Mouse (Mus musculus) thymus, postnatal 10 days (tissue): ENCODE data around the gene Gm765.

Source experiments
- DNase-seq, 2 experiments: peaks; one replicate each; pipeline ENCODE4 v3.0.0; 2021; ENCODE audit warnings: low spot score in 2 of 2

Gene Gm765

DNA sequence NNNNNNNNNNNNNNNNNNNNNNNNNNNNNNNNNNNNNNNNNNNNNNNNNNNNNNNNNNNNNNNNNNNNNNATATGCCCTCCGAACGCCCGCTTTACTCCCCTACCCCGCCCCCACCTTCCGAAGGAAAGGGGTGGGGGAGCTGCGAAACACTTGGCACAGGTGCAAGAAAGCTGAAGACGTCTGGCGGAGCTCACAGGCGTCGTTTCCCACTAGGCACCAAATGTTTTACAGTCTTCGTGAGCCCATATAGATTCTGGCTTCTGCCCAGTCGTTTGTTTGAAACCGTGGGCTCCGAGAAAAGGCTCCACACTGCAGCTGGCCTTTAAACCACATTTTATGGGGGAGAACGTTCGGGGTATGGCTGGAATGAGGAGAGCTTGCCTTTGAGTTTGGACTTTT, 120.6 kb downstream of the Gm765 start:
- DNase-seq = no peak

GRCm38 (mm10) chr6:98212225-98212624, 130.3 kb downstream of the Gm765 start:
- no peak for DNase-seq

GRCm38 (mm10) chr6:98210237-98210636, 132.3 kb downstream of the Gm765 start:
- no peak for DNase-seq

DNA sequence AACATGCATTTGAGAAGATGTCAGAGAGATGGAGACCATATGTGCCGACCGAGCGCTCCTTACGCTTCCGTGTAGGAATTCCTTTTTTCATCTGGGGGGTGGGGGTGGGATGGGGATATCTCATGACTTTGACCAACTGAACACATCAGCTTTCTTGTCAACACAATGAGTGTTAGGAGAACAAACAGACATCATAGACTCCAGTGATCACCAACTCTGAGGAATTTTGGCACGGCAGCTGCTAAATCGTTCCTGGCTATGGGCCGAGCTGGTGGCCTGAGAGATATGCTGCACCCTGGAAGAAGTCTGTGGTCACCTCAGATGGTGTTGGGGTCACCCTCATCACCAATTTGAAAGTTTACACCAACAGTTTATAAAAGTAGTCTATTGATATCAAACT, 134.5 kb downstream of the Gm765 start:
- DNase-seq = no peak

DNA sequence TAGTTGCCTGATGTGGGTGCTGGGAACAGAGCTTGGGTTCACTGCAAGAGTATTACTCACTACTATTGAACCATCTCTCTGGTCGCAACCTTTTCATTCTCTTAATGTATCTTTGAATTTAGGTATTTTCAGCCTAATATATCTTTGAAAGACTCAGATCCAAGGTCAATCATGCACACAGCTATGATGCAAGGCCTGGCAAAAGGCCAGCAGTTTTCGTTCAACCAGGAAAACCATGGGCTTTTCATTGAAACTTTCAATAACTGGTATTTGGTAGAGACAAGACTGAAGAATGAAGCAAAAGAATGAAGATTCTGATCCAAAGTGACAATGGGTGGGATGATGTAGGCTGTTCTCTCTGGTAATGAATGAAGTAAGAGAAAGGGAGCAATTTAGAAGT, 143.8 kb downstream of the Gm765 start:
- DNase-seq = no peak

GRCm38 (mm10) chr6:98190745-98191442, 151.7 kb downstream of the Gm765 start:
- no peak for DNase-seq
